Mouse (Mus musculus) forebrain, embryonic 13.5 days (tissue): ENCODE data around the gene Cdsn. TPM values are rescaled to one million over a fixed set of nuclear protein-coding genes. Genes with fewer than 3 reads are reported as not detected.
A peak's percentile ranks its signal among the peaks of the same experiment; 100 is the strongest.

Source experiments
- ATAC-seq: fragments of 200-750 bp; cut with Nextera tagmentation; 2 replicates; pipeline ENCODE4 v1.8.0; 2017
- H3K27ac ChIP-seq: fragments of 300-500 bp; sonication (generic); 2 replicates; pipeline ENCODE4 v1.5.1; 2015; ENCODE audit warnings: inconsistent platforms, mild to moderate bottlenecking, moderate library complexity
- H3K27me3 ChIP-seq: fragments of 300-500 bp; sonication (generic); 2 replicates; pipeline ENCODE4 v1.6.1; 2015; ENCODE audit warnings: mild to moderate bottlenecking, inconsistent platforms
- H3K36me3 ChIP-seq: fragments of 300-500 bp; sonication (generic); 2 replicates; pipeline ENCODE4 v1.6.1; 2015; ENCODE audit warnings: mild to moderate bottlenecking, inconsistent platforms; ENCODE audit not compliant: poor library complexity, severe bottlenecking
- H3K4me1 ChIP-seq: fragments of 300-500 bp; sonication (generic); 2 replicates; pipeline ENCODE4 v1.6.1; 2015; ENCODE audit warnings: inconsistent platforms
- H3K4me2 ChIP-seq: fragments of 300-500 bp; sonication (generic); 2 replicates; pipeline ENCODE4 v1.6.1; 2015; ENCODE audit warnings: inconsistent platforms, mild to moderate bottlenecking, moderate library complexity
- H3K4me3 ChIP-seq: fragments of 300-500 bp; sonication (generic); 2 replicates; pipeline ENCODE4 v1.5.1; 2015; ENCODE audit warnings: mild to moderate bottlenecking, inconsistent platforms
- H3K9ac ChIP-seq: fragments of 300-500 bp; sonication (generic); 2 replicates; pipeline ENCODE4 v1.6.1; 2015; ENCODE audit warnings: mild to moderate bottlenecking, inconsistent platforms
- H3K9me3 ChIP-seq: fragments of 300-500 bp; sonication (generic); replicated peaks from 2 replicates; pipeline ENCODE4 v1.6.1; 2016; ENCODE audit warnings: inconsistent platforms
- WGBS: fragments of 180-500 bp; shearing (Covaris S2); methylation state at CpG from one replicate; pipeline ENCODE4 v1.1.7; 2015; 5-methylcytosine and 5-hydroxymethylcytosine counted together
- polyA plus RNA-seq: library from polyadenylated mRNA; unstranded; fragments of >200 nt; fragmentation: Nextera tagmentation; extraction: Ambion mirVana; gene quantifications from 2 replicates; pipeline ENCODE4 v1.2.1, GENCODE M21; 2015

Gene Cdsn
- polyA plus RNA-seq, 1 experiment from 2014 or later = not detected

DNA sequence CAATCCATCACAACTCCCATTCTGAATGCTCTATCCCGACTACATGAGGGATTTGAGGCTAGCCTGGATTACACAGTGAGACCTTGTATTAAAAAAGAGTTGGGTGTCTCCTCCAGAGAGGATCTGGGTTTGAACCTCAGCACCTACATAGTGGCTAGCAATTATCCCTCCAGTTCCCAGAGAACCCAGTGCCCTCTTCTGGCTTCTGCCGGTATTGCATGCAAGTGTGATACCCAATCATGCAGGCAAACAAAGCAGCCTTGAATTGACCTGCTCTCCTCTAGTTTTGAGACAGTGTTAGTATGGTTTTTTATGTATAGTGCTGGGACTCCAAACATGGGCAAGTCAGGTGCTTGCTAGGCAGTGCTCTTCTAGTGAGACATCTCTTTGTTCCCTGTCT is 38.0 kb upstream of the Cdsn start:
- H3K4me3 ChIP-seq = 0 out of 2 replicates have a peak overlapping the region, but pooled peaks have one; percentile 59
- 17% methylated on average over 2 of the region's 2 CpGs for WGBS
- H3K27me3 ChIP-seq = peaks cover 4% of the 10 kb centered on the region; the same call in 1 of the 2 replicates
- no peak overlapping the region for H3K27ac ChIP-seq
- 0 out of 2 replicates have a peak, but pooled peaks cover 2% of the 10 kb centered on the region for H3K36me3 ChIP-seq
- H3K9me3 ChIP-seq = no peaks in the 10 kb centered on the region
- peaks cover 36% of the 10 kb centered on the region for H3K4me1 ChIP-seq
- peak overlapping the region; percentile 72 for H3K4me2 ChIP-seq
- no peak for ATAC-seq
- H3K9ac ChIP-seq = 0 out of 2 replicates have a peak overlapping the region, but pooled peaks have one; percentile 68

DNA sequence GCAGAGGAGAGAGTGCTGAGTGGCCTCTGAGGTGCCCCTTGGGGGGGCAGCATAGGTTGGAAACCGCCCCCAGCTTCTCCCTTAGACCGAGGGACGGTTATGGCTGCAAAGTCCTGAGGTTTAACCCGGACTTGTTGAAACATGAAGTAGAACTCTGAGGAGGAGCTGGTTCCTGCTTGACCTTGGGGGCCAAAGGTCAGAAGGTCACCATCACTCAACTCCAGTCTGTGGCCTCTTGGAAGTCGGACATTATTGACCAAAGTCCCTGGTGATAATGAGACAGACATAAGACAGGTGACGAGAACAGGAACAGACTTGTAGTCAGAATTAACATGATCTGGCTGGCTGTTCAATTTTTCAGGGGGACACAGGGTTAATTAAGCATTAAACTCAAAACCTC is 37.2 kb upstream of the Cdsn start:
- peak overlapping the region; percentile 68 for H3K9ac ChIP-seq
- peak overlapping the region; percentile 72 for H3K4me2 ChIP-seq
- 76% methylated on average over 6 of the region's 6 CpGs for WGBS
- no peaks in the 10 kb centered on the region for H3K9me3 ChIP-seq
- no peak for ATAC-seq
- H3K36me3 ChIP-seq = 0 out of 2 replicates have a peak, but pooled peaks cover 2% of the 10 kb centered on the region
- no peak overlapping the region for H3K27ac ChIP-seq
- no peaks in the 10 kb centered on the region for H3K27me3 ChIP-seq
- H3K4me1 ChIP-seq = peaks cover 36% of the 10 kb centered on the region
- H3K4me3 ChIP-seq = peak overlapping the region; percentile 59

DNA sequence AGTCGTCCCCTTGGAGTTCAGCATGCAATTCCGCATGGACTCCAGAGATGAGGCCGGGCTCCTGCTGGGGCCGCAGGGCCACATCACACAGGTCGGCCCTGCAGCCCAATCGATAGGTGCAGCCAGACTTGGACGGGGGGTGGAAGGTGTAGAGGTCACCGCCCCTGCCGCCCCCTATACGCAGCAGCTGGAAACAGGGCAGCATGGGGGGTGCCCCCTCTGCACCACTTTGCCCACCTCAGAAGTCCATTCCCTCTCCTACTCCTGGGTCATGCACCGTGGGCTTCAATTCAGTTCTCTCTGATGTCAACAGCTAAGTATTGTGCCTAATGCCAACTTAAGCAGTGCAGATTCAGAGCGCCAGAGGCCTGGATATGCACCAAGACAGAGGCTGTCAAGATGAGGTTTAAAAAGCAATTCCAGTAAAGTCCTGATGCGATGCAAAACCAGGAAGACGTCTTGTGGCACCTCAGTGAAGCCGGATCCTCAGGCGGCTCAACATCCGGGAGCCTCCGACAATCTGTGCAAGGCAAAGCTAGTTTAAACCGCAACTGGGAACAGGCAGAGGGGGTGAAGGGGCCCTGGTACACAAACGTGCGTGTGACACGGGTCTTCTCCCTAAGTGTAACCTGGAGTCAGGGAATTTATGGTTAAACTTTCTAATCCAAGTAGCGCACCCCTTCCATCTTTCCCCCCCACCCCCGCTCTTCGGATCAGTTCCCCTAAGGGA is 35.9 kb upstream of the Cdsn start:
- Histone ChIP-seq H3K4me3 (peak overlapping the region; percentile 59), H3K4me1 (peaks cover 36% of the 10 kb centered on the region), H3K27me3 (no peaks in the 10 kb centered on the region), H3K9me3 (no peaks in the 10 kb centered on the region), H3K36me3 (peaks cover 9% of the 10 kb centered on the region; the same call in 1 of the 2 replicates), H3K27ac (no peak overlapping the region), H3K4me2 (peak overlapping the region; percentile 72), H3K9ac (peak overlapping the region; percentile 68)
- WGBS = 11% methylated on average over 25 of the region's 25 CpGs
- ATAC-seq = peak; percentile 20; the same call in 1 of the 2 replicates

DNA sequence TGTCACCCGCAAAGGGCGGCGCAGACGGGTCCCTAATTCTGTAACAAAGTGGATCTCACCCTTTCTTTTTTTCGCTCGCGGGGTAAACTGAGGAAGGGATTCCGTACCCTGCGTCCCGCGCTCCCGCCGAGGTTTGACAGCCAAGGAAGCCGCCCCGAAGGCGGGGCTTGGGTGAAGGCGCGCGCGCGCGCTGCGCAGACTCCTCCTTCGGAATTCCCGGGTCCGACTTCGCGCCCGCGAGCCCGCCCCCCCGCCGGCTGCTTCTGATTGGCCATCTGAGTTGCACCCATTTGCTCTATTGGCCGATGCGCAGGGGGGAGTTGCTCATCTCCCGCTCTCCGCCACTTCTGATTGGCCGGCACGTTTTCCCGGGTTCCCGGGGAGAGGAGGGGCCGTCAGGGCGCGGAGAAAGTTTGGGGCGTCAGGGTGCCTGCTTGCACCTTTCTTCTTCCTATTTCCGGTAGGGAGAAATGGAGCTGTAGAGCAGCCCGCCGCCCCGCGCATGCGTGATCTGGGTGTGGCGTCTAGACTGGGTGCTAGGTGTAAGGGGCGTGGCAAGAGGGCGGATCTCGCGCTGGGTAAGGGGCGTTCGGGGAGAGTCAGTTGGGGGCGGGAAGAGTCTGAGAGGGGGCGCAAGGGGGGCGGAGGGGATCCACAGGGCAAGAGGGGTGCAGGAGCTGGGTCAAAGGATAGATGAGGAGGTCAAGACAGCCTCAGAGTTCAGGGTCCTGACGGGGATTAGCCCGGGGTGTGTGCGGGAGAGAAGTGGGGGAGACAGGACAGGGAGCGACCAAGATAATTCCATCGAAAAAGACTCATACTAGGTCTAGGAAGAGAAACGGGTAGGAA is 35.1 kb upstream of the Cdsn start, which contains the start of the genes Tcf19 and Cchcr1:
TSS of gene Tcf19 (minus strand) at position 173 of the 849 bp plus-strand sequence.
TSS of gene Cchcr1 (plus strand) at position 449 of the 849 bp plus-strand sequence.
- no peaks in the 10 kb centered on the region for H3K9me3 ChIP-seq

DNA sequence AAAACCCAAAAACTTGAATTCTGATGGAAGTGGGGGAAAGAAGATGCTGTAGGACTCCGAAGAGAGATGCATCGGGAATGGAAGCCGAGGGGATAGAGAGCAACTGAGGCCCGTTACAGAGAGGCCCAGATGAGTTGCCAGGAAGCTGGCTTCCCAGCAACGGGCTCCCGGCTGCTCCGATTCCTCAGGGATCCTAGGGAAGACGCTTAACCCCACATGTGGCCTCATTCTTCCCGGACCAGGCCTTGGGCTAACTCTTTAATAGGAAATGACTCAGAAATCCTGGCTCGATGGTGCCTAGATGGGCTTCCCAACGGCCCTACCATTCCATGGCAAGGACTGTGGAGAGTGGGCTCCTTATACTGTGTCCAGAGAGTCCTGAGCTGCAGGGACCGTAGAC is 34.4 kb upstream of the Cdsn start:
- H3K27ac ChIP-seq = no peak overlapping the region
- peak overlapping the region; percentile 57 for H3K9ac ChIP-seq
- WGBS = 8% methylated on average over 12 of the region's 12 CpGs

More for the DNA sequence above, 35.1 kb upstream of the Cdsn start, which contains the start of the genes Tcf19 and Cchcr1:
- Histone ChIP-seq H3K4me1 (peaks cover 36% of the 10 kb centered on the region), H3K4me3 (peak within 1 kb of the TSS; percentile 59), H3K36me3 (peaks cover 11% of the 10 kb centered on the region; the same call in 1 of the 2 replicates), H3K4me2 (peak within 1 kb of the TSS; percentile 72), H3K27me3 (no peaks in the 10 kb centered on the region), H3K27ac (no peak within 1 kb of the TSS), H3K9ac (peak within 1 kb of the TSS; percentile 68)
- ATAC-seq = peak; percentile 97
- under 1% methylated on average over 67 of the region's 67 CpGs for WGBS

DNA sequence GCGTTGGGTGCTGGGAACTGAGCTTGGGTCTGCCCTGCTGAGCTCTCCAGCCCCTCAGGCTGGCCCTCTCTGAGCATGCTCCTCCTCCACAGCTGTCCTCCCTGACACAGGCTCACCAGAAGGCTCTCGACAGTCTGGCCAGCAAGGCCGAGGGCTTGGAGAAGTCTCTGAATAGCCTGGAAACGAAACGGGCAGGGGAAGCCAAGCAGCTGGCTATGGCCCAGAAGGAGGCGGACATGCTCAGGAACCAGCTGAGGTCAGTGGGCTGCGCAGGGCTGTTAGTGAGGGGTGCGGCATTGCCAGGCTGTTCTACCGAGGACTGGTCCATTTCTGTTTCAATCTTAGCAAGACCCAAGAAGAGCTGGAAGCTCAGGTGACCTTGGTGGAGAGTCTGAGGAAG is 27.6 kb upstream of the Cdsn start:
- Histone ChIP-seq H3K9me3 (no peaks in the 10 kb centered on the region), H3K27ac (no peak overlapping the region), H3K27me3 (no peaks in the 10 kb centered on the region), H3K4me1 (no peaks in the 10 kb centered on the region), H3K9ac (no peak overlapping the region), H3K36me3 (peaks cover 73% of the 10 kb centered on the region), H3K4me3 (no peak overlapping the region), H3K4me2 (no peak overlapping the region)
- WGBS = 88% methylated on average over 9 of the region's 9 CpGs
- ATAC-seq = no peak

More for the DNA sequence above, 34.4 kb upstream of the Cdsn start:
- H3K27me3 ChIP-seq = no peaks in the 10 kb centered on the region
- H3K9me3 ChIP-seq = no peaks in the 10 kb centered on the region
- peak overlapping the region; percentile 72 for H3K4me2 ChIP-seq
- H3K4me1 ChIP-seq = peaks cover 36% of the 10 kb centered on the region
- H3K36me3 ChIP-seq = peaks cover 14% of the 10 kb centered on the region; the same call in 1 of the 2 replicates
- ATAC-seq = no peak
- peak overlapping the region; percentile 59 for H3K4me3 ChIP-seq

DNA sequence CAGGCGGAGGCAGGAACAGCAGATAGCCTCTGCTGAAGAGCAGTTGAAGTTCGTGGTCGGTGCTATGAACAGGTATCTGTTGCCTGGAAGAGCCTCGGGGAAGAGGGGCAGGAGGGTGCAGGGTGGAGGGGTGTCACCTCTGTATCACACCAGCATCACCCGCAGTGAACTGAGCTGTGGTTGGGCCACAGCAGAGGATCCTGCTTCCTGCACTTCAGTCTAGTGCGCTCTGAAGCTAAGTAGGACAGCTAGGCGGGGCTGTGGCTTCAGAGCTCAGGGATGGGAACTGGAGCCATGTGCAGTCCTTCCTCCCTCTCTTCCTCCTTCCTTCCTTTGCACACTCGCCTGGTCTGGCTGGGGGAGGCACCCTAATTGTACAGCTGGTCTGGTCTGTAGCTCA is 25.3 kb upstream of the Cdsn start:
- Histone ChIP-seq H3K4me2 (no peak overlapping the region), H3K9me3 (no peaks in the 10 kb centered on the region), H3K4me3 (no peak overlapping the region), H3K9ac (no peak overlapping the region), H3K4me1 (no peaks in the 10 kb centered on the region), H3K36me3 (peaks cover 77% of the 10 kb centered on the region), H3K27ac (no peak overlapping the region), H3K27me3 (no peaks in the 10 kb centered on the region)
- no peak for ATAC-seq
- 87% methylated on average over 8 of the region's 8 CpGs for WGBS

DNA sequence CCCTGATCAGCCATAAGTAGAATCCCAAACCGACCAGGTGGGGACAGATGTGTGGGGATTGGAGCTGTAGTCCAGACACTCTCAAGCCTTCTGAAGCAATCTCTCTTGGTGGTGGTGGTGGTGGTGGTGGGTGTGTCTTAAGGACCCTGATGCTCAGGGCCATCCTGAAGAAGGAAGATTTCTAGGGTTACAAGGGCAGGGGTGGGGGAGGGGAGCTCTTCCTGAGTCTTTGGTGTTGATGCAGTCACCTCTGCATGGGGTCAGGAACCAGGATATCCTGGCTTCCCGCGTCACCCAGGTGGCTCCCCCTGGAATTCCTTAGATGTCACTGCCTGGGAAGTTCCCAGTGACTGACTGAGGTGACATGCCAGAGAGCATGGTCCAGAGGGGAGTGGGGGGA is 19.6 kb upstream of the Cdsn start:
- H3K27ac ChIP-seq = no peak overlapping the region
- H3K27me3 ChIP-seq = no peaks in the 10 kb centered on the region
- H3K36me3 ChIP-seq = peaks cover 33% of the 10 kb centered on the region
- no peak for ATAC-seq
- H3K9me3 ChIP-seq = no peaks in the 10 kb centered on the region
- H3K9ac ChIP-seq = no peak overlapping the region
- no peaks in the 10 kb centered on the region for H3K4me1 ChIP-seq
- WGBS = 24% methylated on average over 3 of the region's 3 CpGs
- no peak overlapping the region for H3K4me2 ChIP-seq
- H3K4me3 ChIP-seq = no peak overlapping the region

DNA sequence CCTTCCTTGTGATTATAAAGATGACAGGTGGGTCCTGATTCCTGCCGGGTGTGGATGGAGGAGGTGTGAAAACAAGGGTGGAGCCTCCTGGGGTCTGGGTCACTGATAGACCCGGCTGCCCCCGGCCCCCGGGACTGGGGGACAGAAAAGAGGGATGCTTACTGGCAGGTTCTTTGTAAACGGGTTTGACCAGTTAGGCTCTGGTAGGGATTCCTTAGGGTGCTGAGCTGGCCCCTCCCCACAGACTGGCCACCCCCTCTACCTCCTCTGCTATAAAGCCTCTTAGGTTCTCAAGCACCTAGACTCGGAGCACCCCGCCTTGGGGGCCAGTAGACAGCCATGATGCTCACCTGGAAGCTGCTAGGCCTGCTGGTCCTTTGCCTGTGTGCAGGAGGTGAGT is 19.0 kb upstream of the Cdsn start, which contains the start of gene Psors1c2:
TSS of gene Psors1c2 (plus strand) at position 301 of the 400 bp plus-strand sequence.
- no peak within 1 kb of the TSS for H3K9ac ChIP-seq
- peaks cover 28% of the 10 kb centered on the region for H3K36me3 ChIP-seq
- H3K27me3 ChIP-seq = no peaks in the 10 kb centered on the region
- H3K4me3 ChIP-seq = no peak within 1 kb of the TSS
- no peaks in the 10 kb centered on the region for H3K9me3 ChIP-seq
- H3K4me2 ChIP-seq = no peak within 1 kb of the TSS
- no peak for ATAC-seq
- no peaks in the 10 kb centered on the region for H3K4me1 ChIP-seq
- 56% methylated on average over 7 of the region's 7 CpGs for WGBS
- no peak within 1 kb of the TSS for H3K27ac ChIP-seq

DNA sequence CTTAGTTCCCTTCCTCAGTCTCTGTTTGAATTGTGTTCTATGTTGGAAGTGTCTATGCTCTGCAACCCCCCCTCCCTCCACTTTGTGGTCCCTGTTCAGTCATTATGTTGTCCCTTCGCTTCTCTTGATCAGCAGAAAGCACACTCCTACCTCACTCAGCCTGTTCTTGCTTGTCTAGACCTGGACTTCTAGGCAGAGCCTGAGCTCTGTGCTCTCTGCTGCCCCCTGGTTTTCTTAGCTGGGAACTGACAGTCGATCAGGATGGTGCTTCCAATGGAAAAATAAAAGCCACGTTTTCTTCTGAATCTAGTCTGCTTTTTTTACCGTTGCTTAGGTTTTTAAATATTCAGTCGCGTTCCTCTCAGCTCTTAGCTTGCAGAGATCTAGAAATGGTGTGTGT is 17.6 kb upstream of the Cdsn start:
- ATAC-seq = peak; percentile 76
- WGBS = 12% methylated on average over 6 of the region's 6 CpGs
- peaks cover 14% of the 10 kb centered on the region for H3K36me3 ChIP-seq

DNA sequence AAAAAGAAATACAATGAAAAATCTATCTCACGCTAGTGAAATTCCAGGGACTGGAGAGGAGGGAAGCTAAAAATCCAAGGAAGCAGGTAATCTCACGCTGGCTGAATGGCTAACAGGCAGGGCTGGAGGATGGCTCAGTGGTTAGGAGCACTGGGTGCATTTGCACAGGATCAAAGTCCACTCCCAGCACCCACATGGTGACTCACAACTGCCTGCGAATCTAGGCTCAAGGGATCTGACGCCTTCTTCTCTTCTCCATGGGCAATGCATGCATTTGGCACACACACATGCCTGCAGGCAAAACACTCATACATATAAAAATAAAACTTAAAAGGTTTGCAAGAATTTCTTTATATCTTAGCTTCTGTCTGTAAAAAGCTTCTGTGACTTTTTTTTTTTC is 14.5 kb upstream of the Cdsn start:
- H3K4me1 ChIP-seq = no peaks in the 10 kb centered on the region
- no peaks in the 10 kb centered on the region for H3K27me3 ChIP-seq
- no peak overlapping the region for H3K4me3 ChIP-seq
- no peak overlapping the region for H3K9ac ChIP-seq
- no peak for ATAC-seq
- no peaks in the 10 kb centered on the region for H3K36me3 ChIP-seq
- H3K27ac ChIP-seq = no peak overlapping the region
- H3K9me3 ChIP-seq = no peaks in the 10 kb centered on the region
- no peak overlapping the region for H3K4me2 ChIP-seq
- 93% methylated on average over 4 of the region's 4 CpGs for WGBS

More for the DNA sequence above, 17.6 kb upstream of the Cdsn start:
- Histone ChIP-seq H3K9ac (no peak overlapping the region), H3K27ac (no peak overlapping the region), H3K9me3 (no peaks in the 10 kb centered on the region), H3K4me1 (no peaks in the 10 kb centered on the region), H3K4me3 (no peak overlapping the region), H3K4me2 (no peak overlapping the region), H3K27me3 (no peaks in the 10 kb centered on the region)

DNA sequence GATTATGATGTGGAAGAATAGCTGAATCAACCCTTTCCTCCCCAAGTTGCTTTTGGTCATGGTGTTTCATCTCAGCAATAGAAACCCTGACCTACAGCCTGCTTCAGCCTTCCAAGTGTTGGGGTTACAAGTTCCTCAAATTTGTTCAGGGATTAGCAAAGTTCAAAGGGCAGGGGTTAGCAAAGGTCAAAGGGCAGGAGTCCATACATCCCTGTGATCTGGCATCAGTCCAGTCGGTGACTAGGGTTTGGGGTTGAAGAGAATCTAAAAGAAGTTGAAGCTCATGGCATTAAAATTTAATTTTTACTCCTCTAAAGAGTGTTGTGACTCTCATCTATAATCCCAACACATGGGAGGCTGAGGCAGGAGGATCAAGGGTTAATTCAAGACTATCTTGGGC is 13.5 kb upstream of the Cdsn start:
- H3K27me3 ChIP-seq = no peaks in the 10 kb centered on the region
- no peak for ATAC-seq
- H3K4me2 ChIP-seq = no peak overlapping the region
- H3K9me3 ChIP-seq = no peaks in the 10 kb centered on the region
- no peak overlapping the region for H3K9ac ChIP-seq
- H3K36me3 ChIP-seq = no peaks in the 10 kb centered on the region
- no peak overlapping the region for H3K4me3 ChIP-seq
- H3K27ac ChIP-seq = no peak overlapping the region
- 81% methylated on average over 1 of the region's 1 CpGs for WGBS
- peaks cover 7% of the 10 kb centered on the region; the same call in 1 of the 2 replicates for H3K4me1 ChIP-seq
